Mouse (Mus musculus): ENCODE measurements around the gene Yap1. TPM values are rescaled to one million over a fixed set of nuclear protein-coding genes. Genes with fewer than 3 reads are reported as not detected.

Gene Yap1
- polyA plus RNA-seq, 1 experiment from 2014 or later = 54.8 TPM

Other genes starting within 250 kb of the Yap1 start
- gene Tmem123, start 240.6 kb downstream of the Yap1 start, polyA plus RNA-seq (2015; fragmentation: Nextera tagmentation; extraction: Ambion mirVana) = 75.1 and 78.1 TPM in 2 replicates
- 41.6 and 45.5 TPM in 2 replicates for gene Birc2, start 167.5 kb downstream of the Yap1 start, polyA plus RNA-seq (2015; fragmentation: Nextera tagmentation; extraction: Ambion mirVana)
- gene Birc3, start 131.4 kb downstream of the Yap1 start, polyA plus RNA-seq (2015; fragmentation: Nextera tagmentation; extraction: Ambion mirVana) = 14.1 and 15.6 TPM in 2 replicates
- 15.9 and 16.4 TPM in 2 replicates for gene Cfap300, start 38.2 kb upstream of the Yap1 start, polyA plus RNA-seq (2015; fragmentation: Nextera tagmentation; extraction: Ambion mirVana)
- gene Cep126, start 129.7 kb upstream of the Yap1 start, polyA plus RNA-seq (2015; fragmentation: Nextera tagmentation; extraction: Ambion mirVana) = 2.2 and 2.6 TPM in 2 replicates

All from embryonic facial prominence, embryonic 13.5 days (tissue).